Mouse (Mus musculus) limb, embryonic 14.5 days (tissue): ENCODE measurements around the gene Frat1. TPM values are rescaled to one million over a fixed set of nuclear protein-coding genes. Genes with fewer than 3 reads are reported as not detected.

ENCODE experiments used
- ATAC-seq: fragments of 200-750 bp; cut with Nextera tagmentation; 2 replicates; pipeline ENCODE4 v1.8.0; 2017; ENCODE audit warnings: low read depth, moderate number of reproducible peaks, moderate TSS enrichment; ENCODE audit not compliant: low FRiP score
- DNase-seq: peaks from one replicate; pipeline ENCODE4 v3.0.0-alpha.2; 2015; ENCODE audit warnings: low spot score
- H3K27ac ChIP-seq: fragments of 300-500 bp; sonication (generic); replicated peaks from 2 replicates; pipeline ENCODE4 v1.5.1; 2014; ENCODE audit warnings: low read depth, mild to moderate bottlenecking, low read length, moderate library complexity, mixed read lengths
- H3K27me3 ChIP-seq: fragments of 300-500 bp; sonication (generic); 2 replicates; pipeline ENCODE4 v1.6.1; 2014; ENCODE audit warnings: low read length, mixed read lengths; ENCODE audit not compliant: control insufficient read depth, insufficient read depth
- H3K36me3 ChIP-seq: fragments of 300-500 bp; sonication (generic); 2 replicates; pipeline ENCODE4 v1.6.1; 2014; ENCODE audit warnings: mild to moderate bottlenecking, low read length, moderate library complexity, mixed read lengths; ENCODE audit not compliant: control insufficient read depth, insufficient read depth
- H3K4me1 ChIP-seq: fragments of 300-500 bp; sonication (generic); 2 replicates; pipeline ENCODE4 v1.6.1; 2014; ENCODE audit warnings: antibody characterized with exemption, low read length, mixed read lengths; ENCODE audit not compliant: control insufficient read depth, insufficient read depth
- H3K4me2 ChIP-seq: fragments of 300-500 bp; sonication (generic); replicated peaks from 2 replicates; pipeline ENCODE4 v1.6.1; 2014; ENCODE audit warnings: low read depth, mild to moderate bottlenecking, low read length, moderate library complexity; ENCODE audit not compliant: severe bottlenecking
- H3K4me3 ChIP-seq: fragments of 300-500 bp; sonication (generic); replicated peaks from 2 replicates; pipeline ENCODE4 v1.5.1; 2014; ENCODE audit warnings: low read length
- H3K9ac ChIP-seq: fragments of 300-500 bp; sonication (generic); 2 replicates; pipeline ENCODE4 v1.6.1; 2014; ENCODE audit warnings: mild to moderate bottlenecking, low read depth, low read length, moderate library complexity; ENCODE audit not compliant: severe bottlenecking
- H3K9me3 ChIP-seq: fragments of 300-500 bp; sonication (generic); 2 replicates; pipeline ENCODE4 v1.6.1; 2016; ENCODE audit warnings: low read length; ENCODE audit not compliant: control insufficient read depth
- POLR2A ChIP-seq: fragments of 200-500 bp; IDR thresholded peaks from 2 replicates; pipeline ENCODE4 v1.8.0; 2012; ENCODE audit warnings: inconsistent platforms, mild to moderate bottlenecking, moderate library complexity, borderline replicate concordance; ENCODE audit not compliant: insufficient read depth, insufficient read length; ENCODE audit errors: extremely low read depth
- WGBS: fragments of 180-500 bp; shearing (Covaris S2); extraction: QIAGEN DNeasy Blood & Tissue Kit; methylation state at CpG from one replicate; pipeline ENCODE4 v1.1.7; 2014; 5-methylcytosine and 5-hydroxymethylcytosine counted together
- polyA plus RNA-seq, 2 experiments: library from polyadenylated mRNA; depleted of rRNA in 1 of 2; stranded (reverse) in 1 of 2; unstranded in 1 of 2; fragments of >200 nt; fragmentation: Nextera tagmentation in 1 of 2; extraction: Ambion mirVana in 1 of 2; gene quantifications; 2 replicates each; pipeline versions ENCODE4 v1.2.1 to v1.2.3; 2012 to 2014

The Frat1 gene
- polyA plus RNA-seq, 2 experiments = 1.5 to 4.6 TPM

DNA sequence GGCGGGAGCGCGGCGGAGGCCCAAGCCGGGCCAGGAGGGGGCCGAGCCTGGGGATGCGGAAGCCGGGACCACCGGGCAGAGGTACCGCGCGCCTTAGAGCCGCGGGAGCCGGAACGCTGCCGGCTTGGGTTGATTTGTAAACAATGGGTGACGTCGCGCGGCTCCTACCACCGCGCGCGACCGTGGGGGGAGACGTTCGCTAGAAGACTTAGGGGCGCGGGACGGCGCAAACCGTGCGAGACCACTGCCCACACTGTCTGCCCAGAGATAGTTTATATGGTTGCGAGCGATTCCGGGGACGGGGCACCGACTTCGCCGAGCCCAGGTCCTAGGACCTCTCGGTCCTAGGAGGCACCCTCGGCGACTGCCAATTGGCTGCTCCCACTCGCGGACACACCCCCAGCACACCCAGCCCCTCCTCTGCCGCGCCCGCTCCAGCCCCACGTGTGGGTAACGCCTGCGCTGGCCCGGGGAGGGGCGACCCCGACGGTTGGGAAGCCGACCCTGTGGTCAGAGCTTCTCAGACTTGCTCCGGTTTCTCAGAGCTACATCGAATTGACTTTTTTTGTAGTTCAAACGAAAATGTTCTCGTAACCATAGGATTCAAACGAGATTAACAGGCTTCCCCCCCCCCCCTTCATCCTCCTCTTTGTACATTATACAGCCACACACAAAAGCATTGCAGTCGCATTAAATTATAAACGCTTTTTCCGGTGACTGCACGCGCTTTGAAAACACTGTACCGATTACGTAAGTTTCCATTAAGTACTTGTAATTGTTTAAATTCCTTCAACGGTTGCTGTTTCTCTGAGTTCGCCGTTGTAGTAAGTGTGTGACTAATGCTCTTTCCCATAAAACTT lies 18.5 kb downstream of the Frat1 start, which contains the start of gene Frat2:
Gene Frat2, minus strand, starts transcription at position 141 of the 860 bp plus-strand sequence.
- peak within 1 kb of the TSS; percentile 59 for H3K9ac ChIP-seq
- H3K36me3 ChIP-seq = no peaks in the 10 kb centered on the region
- H3K27me3 ChIP-seq = peaks cover 10% of the 10 kb centered on the region; the same call in 1 of the 2 replicates
- ATAC-seq (peak; percentile 96), DNase-seq (peak; percentile 88)
- peak within 1 kb of the TSS; percentile 68 for H3K4me3 ChIP-seq
- H3K4me2 ChIP-seq = peak within 1 kb of the TSS; percentile 91
- TF ChIP-seq POLR2A = peak; percentile 47; the same call in 1 of the 2 replicates
- WGBS = under 1% methylated on average over 71 of the region's 72 CpGs
- peak within 1 kb of the TSS; percentile 81 for H3K27ac ChIP-seq
- H3K9me3 ChIP-seq = no peaks in the 10 kb centered on the region
- peaks cover 21% of the 10 kb centered on the region for H3K4me1 ChIP-seq

- H3K4me2 ChIP-seq = no peak overlapping the region
Observed at GRCm38 (mm10) chr19:41850021-41850718, 20.4 kb downstream of the Frat1 start.

GRCm38 (mm10) chr19:41850719-41851543 lies 21.2 kb downstream of the Frat1 start:
- ATAC-seq = no peak
- H3K27me3 ChIP-seq = peaks cover 8% of the 10 kb centered on the region; the same call in 1 of the 2 replicates
- H3K36me3 ChIP-seq = no peaks in the 10 kb centered on the region
- peaks cover 21% of the 10 kb centered on the region for H3K4me1 ChIP-seq
- H3K4me2 ChIP-seq = no peak overlapping the region
- H3K9ac ChIP-seq = no peak overlapping the region
- WGBS = 23% methylated on average over 14 of the region's 14 CpGs
- no peak for DNase-seq
- H3K4me3 ChIP-seq = no peak overlapping the region
- TF ChIP-seq POLR2A = no peak
- 0 out of 2 replicates have a peak overlapping the region, but pooled peaks have one; percentile 6 for H3K27ac ChIP-seq
- H3K9me3 ChIP-seq = no peaks in the 10 kb centered on the region

More at GRCm38 (mm10) chr19:41850021-41850718, 20.4 kb downstream of the Frat1 start:
- TF ChIP-seq POLR2A = no peak
- H3K27me3 ChIP-seq = peaks cover 10% of the 10 kb centered on the region; the same call in 1 of the 2 replicates
- no peaks in the 10 kb centered on the region for H3K9me3 ChIP-seq
- no peaks in the 10 kb centered on the region for H3K36me3 ChIP-seq
- peaks cover 21% of the 10 kb centered on the region for H3K4me1 ChIP-seq
- ATAC-seq (no peak), DNase-seq (no peak)
- no peak overlapping the region for H3K4me3 ChIP-seq
- 22% methylated on average over 6 of the region's 6 CpGs for WGBS
- H3K27ac ChIP-seq = no peak overlapping the region
- no peak overlapping the region for H3K9ac ChIP-seq

- H3K9me3 ChIP-seq = no peaks in the 10 kb centered on the region
- no peak overlapping the region for H3K4me2 ChIP-seq
- no peak for ATAC-seq
- no peaks in the 10 kb centered on the region for H3K36me3 ChIP-seq
- H3K9ac ChIP-seq = no peak overlapping the region
- TF ChIP-seq POLR2A = no peak
- H3K27ac ChIP-seq = no peak overlapping the region
- no peaks in the 10 kb centered on the region for H3K27me3 ChIP-seq
- DNase-seq = no peak
- 80% methylated on average over 4 of the region's 4 CpGs for WGBS
- peaks cover 15% of the 10 kb centered on the region for H3K4me1 ChIP-seq
- no peak overlapping the region for H3K4me3 ChIP-seq
Observed at GRCm38 (mm10) chr19:41852423-41852822, 22.7 kb downstream of the Frat1 start.
